Mouse (Mus musculus): Measurements from ENCODE around the gene Reg2.
"Not testable (repeated sequence)": the region's sequence is repeated elsewhere in the genome, so short reads cannot be mapped to it uniquely, and the experiment has no call there.

Reg2 gene

DNA sequence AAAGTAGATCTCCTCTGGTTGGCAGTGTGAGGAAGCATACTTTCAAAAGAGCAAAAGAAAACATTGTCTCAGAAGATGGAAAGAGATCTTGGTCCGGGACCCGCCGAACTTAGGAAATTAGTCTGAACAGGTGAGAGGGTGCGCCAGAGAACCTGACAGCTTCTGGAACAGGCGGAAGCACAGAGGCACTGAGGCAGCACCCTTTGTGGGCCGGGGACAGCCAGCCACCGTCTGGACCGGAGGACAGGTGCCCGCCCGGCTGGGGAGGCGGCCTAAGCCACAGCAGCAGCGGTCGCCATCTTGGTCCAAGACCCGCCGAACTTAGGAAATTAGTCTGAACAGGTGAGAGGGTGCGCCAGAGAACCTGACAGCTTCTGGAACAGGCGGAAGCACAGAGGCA lies at the start of gene Reg2:
Gene Reg2, plus strand, starts transcription at position 301 of the 400 bp plus-strand sequence.
- not testable (repeated sequence) for DNase-seq

DNA sequence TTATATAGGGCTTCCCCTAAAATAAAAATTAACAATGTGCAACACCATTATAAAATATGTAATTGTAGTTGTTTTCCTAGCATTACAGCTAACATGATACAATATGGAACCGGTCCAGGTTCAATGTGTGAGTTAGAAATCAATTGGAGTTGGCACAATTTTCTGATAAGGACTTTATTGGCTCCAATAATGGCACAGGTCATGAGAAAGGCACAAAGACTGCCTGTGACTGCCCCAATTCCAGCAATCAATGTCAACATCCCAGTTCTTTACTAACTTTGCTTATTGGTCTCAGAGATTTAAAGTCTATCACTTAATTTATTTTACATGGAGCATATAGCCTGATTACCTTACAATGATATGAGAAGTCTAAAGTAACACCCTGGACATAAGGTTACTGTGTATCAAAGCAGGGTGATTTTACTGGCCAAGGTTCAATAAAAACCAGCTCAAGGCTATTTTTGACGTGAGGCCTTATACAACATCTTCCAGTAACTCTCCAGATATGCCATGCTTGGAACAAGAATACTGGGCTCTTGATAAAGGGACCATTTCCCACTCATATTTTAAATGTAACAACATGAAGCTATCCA lies 33.4 kb upstream of the Reg2 start:
- DNase-seq = no peak

DNA sequence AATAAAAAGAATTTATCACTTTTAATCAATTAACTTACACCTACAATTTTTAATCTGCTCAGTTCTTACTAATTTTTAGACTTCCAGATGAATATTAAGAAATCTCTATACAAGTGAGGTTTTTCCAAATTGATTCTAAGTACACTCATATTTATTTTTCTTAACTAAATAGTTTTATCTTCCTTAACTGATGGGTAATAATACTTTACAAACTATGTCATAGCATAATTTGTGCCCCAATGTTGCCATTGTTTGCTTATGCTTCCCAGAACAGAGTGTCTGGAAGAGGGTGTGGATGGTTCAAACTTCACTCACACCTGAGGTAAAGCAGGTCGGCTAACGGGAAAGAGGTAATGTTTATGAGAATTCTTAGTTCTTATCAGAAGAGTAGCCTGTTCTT lies 25.1 kb upstream of the Reg2 start, which contains the start of gene Reg3b:
Gene Reg3b, plus strand, starts transcription at position 301 of the 400 bp plus-strand sequence.
- no peak for DNase-seq

DNA sequence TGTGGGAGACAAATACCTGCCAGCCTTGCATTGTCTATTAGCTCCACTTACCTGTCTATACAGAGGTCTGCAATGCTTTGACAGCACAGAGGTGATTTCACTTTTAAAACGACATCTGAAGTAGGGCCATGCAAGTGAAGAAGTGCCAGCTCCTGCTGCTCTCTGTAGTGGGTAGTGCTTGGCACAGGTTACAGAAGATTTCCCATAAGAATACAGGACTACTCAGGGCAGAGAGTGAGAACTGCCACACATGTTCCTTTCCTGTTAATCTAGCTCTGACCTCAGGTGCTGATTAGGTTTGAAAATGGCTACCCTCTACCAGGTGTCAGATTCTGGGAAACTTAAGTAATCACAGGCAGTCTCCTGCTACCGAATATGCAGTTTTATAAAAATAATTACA lies 16.7 kb upstream of the Reg2 start, which contains the start of gene Reg3d:
Gene Reg3d, minus strand, starts transcription at position 101 of the 400 bp plus-strand sequence.
- no peak for DNase-seq

DNA sequence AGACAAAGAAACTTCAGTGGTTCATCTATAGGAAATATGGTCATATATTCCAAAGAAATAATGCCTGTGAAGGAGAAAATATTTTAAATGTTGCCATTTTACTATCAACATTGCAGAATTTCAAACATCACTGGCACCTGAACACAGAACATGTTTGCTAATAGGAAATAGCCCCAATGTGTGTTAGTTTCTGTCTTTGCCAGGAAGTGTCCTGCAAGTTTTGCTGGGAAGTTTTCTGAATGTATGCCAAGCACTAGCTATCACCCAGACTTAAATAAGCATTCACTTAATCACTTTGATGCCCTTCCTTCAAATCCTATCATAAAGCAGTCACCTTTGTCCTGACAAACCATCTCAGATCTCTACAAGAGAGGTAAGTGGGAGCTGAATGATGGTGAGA lies 15.0 kb upstream of the Reg2 start, which contains the start of gene Reg3a:
Gene Reg3a, plus strand, starts transcription at position 301 of the 400 bp plus-strand sequence.
- DNase-seq = no peak

DNA sequence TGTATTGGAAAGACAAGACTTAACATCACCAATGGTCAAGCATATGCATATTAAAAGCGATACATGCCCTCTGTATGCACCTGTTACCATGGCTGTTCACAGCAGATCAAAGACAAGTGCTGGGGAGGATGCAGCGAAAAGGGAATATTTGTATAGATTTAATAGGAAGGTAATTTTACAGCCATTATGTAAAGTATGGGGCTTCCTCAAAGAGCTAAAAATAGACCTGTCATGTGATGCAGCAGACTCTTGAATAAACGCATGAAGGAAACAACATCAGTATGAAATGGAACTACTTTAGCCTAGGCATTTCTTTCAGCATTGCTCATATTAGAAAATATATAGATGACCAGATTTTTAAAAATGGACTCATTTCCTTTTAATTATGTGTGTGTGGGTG lies 9.8 kb upstream of the Reg2 start:
- DNase-seq = no peak

DNA sequence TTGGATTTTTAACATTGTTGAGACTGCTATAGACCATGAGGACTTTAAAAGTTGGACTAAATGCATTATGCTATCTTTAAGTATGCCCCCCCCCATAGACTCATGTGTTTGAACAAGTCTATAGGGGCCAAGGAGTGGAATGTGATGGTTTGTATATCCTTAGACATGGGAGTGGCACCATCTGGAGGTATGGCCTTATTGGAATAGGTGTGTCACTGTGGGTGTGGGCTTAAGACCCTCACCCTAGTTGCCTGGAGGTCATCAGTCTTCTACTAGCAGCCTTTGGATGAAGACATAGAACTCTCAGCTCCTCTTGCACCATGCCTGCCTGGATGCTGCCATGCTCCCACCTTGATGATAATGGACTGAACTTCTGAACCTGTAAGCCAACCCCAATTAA lies 27.0 kb downstream of the Reg2 start, which contains the start of gene Reg1:
Gene Reg1, plus strand, starts transcription at position 301 of the 400 bp plus-strand sequence.
- not testable (repeated sequence) for DNase-seq

DNA sequence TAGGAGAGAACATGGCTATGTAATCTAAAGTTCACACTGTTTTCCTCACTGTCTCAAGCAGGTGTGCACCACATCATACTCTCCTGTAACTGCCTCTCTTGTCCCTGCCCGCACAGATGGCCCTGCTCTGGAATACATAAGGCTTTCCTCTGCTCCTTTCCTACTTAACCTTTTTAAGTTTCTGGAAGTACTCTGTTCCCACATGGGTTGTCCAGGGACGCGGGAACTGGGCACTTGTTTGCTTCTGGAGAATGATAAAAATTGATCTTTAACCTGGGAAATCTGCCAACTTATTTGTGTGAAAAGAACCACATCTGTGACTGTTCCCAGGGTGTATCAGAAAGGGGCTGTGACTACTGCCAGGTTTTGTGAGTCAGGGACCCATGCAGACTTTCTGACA lies 30.1 kb downstream of the Reg2 start:
- DNase-seq = no peak

DNA sequence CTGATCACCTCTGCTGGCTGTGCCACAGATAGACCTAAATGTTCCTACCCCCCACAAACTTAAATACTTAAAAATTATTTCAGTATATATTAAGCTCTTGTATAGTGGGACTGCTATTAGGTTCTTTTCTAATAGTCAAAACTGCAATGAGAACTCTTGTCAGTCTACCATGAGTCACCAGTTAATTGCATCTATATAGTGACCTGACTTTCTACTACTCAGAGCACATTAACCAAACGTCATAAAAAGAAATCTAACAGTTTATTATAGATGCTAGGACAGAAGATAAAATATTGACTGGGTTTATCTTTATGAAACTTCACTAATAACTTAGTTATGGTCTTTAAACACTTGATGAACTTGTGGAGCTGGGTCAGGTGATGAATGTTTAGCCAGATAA lies 51.8 kb downstream of the Reg2 start:
- no peak for DNase-seq

DNA sequence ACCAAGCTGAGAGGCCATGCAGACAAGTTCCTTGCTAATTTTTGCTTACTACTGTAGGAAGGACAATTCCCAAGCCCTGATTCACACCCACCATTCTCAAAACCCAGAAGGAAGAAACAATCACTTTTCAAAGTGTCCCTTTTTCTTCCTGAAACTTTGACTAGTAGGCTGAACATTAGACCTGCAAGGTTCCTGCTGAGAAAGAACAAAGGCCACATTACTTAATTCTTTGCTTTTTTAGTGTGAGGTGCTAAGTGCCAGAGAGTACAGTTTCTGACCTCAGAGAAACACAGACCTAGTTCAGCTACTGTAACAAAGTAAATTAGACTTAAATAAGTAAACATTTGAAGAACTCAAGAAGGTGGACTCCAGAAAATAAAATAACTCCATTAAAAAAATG lies 53.0 kb downstream of the Reg2 start:
- no peak for DNase-seq

DNA sequence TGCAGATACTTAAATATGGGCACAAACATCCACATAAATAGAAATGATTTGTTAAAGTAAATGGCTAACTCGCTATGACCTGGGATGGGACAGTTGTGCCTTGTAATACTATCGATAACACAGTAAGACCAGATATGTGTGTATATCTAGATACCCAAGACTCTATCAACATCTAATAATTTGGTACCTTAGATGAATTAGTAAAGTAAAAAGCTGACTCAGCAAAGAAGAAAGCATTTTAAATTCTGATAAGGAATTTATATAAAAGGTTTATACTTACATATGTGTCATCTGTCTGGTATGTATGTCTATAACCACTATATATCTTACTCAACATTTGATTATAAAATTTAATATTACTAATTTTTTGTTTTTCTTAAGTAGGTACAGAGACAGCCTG lies 57.4 kb downstream of the Reg2 start:
- DNase-seq = no peak

Data from lung, adult 18-20 months (tissue).